Mouse (Mus musculus): ENCODE measurements around the gene Cdipt.

Cdipt gene

GRCm38 (mm10) chr7:126975893-126975949 is at the start of gene Cdipt:
TSS of gene Cdipt (plus strand) at chr7:126975914.
- DNase-seq (ENCODE audit: low spot score) = no peak

DNA sequence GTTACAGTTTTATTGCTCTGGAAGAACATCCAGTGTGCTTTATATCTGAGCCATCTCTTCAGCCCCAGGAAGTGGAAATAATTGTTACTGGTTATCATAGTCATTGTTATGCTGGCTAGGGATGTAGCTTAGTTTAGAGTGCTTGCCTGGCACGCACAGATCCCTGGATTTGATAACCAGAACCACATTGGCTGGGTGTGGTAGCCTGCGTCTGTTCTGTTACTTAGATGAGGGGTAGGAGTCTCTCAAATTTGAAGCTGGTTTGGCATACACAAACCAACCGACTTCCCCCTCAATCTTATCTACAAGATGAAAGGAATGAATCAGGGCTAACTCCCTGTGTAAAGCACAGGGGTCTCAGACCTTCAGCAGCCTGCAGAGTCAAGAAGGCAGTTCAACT is 49.4 kb upstream of the Cdipt start:
- no peak for DNase-seq (ENCODE audit: low spot score)

DNA sequence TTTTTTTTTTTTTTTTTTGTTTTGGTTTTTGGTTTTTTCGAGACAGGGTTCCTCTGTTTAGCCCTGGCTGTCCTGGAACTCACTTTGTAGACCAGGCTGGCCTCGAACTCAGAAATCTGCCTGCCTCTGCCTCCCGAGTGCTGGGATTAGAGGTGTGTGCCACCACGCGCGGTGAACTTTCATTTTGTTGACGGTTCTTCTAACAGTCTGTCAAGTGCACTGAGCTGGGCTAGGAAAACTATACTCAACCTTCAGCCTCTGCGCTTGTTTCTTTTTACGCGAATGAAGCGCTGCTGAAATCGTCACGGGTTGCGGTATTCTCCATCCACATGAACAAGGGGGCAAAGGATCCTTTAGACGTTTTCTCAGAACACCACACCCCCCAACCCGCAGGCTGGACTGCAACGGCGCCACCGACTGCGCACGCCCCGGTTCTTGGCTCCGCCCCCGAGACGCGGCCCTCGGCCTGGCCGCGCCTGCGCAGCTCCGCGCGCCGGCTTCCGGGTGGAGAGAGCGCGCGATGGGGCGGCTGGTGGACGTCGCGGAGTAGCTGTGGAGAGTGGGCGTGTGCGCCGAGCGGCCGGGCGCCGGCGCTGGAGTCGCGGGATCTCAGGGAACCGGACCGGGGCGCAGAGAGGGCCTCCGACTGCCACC is 47.2 kb upstream of the Cdipt start, which contains the start of gene Kctd13:
Kctd13 (plus strand) TSS at position 496 of the 654 bp plus-strand sequence.
- DNase-seq (ENCODE audit: low spot score) = peak; percentile 91

GRCm38 (mm10) chr7:126929046-126929445 is 46.7 kb upstream of the Cdipt start:
- DNase-seq (ENCODE audit: low spot score) = no peak

DNA sequence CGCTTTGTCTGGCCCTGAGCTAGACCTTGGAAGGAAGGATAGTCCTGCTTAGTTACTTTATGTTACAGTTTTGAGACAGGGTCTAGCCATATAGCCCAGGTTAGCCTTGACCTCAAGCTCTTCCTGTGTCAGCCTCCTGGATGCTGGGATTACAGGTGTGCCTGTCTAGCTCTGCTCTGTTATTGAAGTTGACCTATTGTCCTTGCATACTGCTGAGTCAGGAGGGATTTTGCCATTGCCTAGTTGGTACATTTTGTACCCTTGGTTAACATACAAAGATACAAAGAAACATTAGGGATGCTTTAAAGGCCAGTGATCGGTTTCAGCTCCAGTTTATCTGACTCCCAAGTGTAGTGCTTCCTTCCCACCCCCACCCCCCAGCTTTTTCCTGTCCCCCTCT is 43.1 kb upstream of the Cdipt start:
- DNase-seq (ENCODE audit: low spot score) = peak; percentile 66

- DNase-seq (ENCODE audit: low spot score) = no peak
Observed at GRCm38 (mm10) chr7:126941171-126941570, 34.5 kb upstream of the Cdipt start.

DNA sequence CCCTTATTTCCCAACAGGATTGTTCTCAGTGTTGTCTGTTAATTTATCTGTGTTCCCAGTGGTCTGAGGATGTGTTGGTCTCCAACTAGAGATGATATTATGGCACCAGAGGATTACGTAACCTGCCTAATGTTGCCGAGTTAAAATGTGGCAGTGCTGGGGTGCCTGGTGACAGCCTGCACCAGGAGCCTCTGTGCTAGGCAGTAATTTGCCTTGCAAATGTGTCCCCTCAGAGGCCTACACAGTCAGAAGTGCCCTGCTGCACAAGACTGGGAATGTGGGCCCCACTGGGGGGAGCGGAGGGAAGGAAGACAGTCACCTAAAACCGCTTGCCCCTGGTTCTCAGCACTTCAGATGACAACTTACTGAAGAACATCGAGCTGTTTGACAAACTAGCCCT is 33.9 kb upstream of the Cdipt start:
- no peak for DNase-seq (ENCODE audit: low spot score)

GRCm38 (mm10) chr7:126946530-126946929 is 29.2 kb upstream of the Cdipt start:
- DNase-seq (ENCODE audit: low spot score) = no peak

DNA sequence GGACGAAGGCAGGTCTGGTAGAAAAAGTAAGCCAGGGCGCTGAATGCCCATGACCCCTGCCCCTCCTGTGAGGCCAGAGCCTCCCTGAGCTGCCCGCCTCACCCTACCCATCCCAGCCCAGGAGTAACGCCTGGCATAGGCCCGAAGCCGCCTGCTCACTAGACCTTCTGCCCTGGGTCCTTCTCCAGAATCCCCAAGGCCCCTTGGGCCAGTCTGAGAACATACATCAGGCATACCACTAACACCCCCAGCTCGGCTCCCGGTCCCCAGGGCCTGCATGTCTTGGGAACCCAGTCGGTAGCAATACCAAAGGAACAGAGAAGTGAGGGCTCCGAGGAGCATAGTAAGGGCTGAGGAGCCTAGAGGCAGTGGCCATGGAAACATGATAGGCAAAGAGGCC is 27.1 kb upstream of the Cdipt start:
- DNase-seq (ENCODE audit: low spot score) = no peak

DNA sequence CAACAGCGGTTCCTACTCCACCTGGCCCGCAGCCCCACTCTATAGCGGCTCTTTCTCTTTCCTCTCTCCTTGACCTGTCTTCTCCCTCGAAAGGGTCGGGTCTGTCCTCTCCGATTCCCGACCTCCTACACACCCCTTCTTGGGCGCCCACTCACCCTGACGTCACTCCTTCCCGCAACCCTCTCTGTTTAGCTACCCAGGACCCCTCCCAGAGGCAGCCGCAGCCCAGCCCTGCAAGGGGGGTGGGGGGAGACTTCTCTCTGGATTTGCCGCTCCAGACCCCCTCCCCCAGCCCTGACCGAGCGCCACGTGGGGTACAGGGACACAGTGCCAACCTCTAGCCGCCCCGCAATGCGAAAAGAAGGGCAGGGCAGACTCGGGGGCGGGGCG is 26.3 kb upstream of the Cdipt start, which contains the start of gene Asphd1:
Asphd1 (minus strand) TSS at position 180 of the 390 bp plus-strand sequence.
- no peak for DNase-seq (ENCODE audit: low spot score)

- DNase-seq (ENCODE audit: low spot score) = peak; percentile 87
Observed at GRCm38 (mm10) chr7:126949793-126950646, 25.7 kb upstream of the Cdipt start, which contains the start of gene Sez6l2. TSS of gene Sez6l2 (plus strand) at chr7:126950563.

- DNase-seq (ENCODE audit: low spot score) = no peak
Observed at GRCm38 (mm10) chr7:126950647-126951615, 24.8 kb upstream of the Cdipt start.

- DNase-seq (ENCODE audit: low spot score) = no peak
Observed at GRCm38 (mm10) chr7:126951741-126952140, 24.0 kb upstream of the Cdipt start.

GRCm38 (mm10) chr7:126952646-126953045 is 23.1 kb upstream of the Cdipt start:
- DNase-seq (ENCODE audit: low spot score) = no peak

DNA sequence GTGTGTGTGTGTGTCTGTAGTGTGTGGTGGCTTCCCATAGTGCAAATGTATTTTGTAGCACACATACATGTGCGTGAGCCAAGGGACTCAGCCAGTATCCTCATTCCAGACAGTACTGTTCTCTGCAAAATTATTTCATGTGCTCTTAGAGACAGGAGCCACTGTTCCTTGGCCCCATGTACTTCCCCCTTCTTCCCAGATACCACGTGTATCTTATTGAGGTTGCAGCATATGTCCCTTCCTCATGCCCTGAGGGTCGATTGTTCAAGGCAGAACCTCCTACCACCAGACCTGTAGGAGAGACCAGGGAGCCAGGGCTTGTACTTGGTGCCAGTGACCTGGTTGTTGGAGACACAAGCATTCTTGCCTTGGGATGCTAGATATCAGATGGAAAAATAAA is 20.6 kb upstream of the Cdipt start:
- DNase-seq (ENCODE audit: low spot score) = no peak

GRCm38 (mm10) chr7:126959780-126960179 is 15.9 kb upstream of the Cdipt start:
- DNase-seq (ENCODE audit: low spot score) = no peak

DNA sequence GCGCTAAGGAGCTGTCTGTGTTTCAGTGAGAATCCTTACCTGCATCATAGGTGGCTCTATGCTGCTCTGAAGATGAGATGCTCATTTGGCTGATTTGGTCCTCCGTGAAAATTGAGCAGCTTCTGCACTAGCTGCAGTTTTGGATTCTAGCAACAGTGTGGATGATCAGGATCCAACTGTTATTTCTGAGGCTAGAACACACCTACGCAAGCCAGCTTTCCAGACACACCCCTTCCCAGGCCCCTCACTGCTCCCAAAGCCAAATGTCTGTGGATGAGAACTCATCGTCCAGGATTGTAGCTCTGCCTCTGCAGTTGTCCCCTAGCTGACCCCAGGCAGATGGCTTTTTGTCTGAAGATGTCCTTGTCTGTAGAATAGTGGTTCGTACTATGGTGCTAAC is 14.6 kb upstream of the Cdipt start:
- DNase-seq (ENCODE audit: low spot score) = no peak

DNA sequence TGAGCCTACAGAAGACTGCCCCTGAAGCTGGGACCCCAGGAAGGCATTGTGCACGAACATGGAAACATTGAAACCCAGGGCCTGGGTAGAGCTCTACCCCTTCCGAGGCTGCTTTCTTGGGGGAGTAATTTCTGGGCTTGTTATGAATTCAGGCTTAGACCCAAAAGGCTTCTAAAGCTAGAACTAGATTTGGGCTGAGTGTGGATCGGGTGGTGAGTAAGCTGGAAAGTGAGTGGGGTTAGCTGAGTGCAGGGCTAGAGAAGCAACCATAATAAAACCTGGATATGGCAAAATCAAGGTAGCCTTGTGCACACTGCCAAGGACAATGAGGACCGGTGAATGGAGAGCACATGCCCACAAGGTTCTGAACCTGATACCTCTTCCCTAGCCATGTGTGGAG is 13.7 kb upstream of the Cdipt start:
- no peak for DNase-seq (ENCODE audit: low spot score)

GRCm38 (mm10) chr7:126963548-126964286 is 12.0 kb upstream of the Cdipt start:
- no peak for DNase-seq (ENCODE audit: low spot score)

DNA sequence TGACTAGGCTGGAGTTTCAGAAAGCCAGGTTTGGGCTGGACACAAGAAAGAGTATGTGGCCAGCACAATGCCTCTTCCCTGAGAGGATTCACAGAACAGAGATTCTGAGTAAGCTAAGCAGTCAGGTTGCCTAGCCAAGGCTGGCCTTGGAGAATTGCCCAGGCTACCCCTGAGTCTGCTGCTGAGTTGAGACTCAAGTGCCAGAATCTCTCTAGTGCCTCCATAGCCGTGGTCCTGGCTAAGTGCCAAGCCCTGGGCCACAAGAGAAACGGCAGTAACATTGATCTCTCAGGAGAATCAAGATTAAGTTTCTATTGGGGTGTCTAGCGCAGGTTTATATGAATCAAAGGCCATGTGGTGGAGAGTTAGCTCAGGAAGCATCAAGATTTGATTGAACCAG is 10.1 kb upstream of the Cdipt start:
- no peak for DNase-seq (ENCODE audit: low spot score)

- no peak for DNase-seq (ENCODE audit: low spot score)
Observed at GRCm38 (mm10) chr7:126967361-126967760, 8.4 kb upstream of the Cdipt start.

DNA sequence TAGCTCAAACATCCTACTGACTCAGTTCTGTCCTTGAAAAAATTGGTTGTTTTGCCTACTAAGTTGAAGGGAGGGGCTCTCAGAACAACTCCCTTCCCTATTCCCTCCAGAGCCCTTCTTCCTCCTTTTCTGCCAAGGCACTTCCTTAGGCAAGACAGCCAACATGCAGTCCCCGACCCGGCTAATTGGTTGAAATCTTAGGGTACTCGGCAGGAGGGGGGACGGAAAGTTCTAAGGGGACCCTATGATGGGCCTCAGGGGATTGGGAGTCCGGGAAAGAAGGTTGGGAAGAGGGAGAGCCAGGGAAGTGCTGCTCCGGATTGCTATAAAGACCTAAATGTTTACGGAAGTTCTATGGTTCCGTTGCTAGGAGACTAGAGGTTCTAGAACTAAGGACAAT is 221 bp upstream of the Cdipt start:
- DNase-seq (ENCODE audit: low spot score) = peak; percentile 43

Measured in testis, postnatal 14 days (tissue).